Mouse (Mus musculus): ENCODE measurements at regions not wholly inside any gene's neighbourhood (a gene's known extent, or its start where the extent isn't known, plus 50 kb on each side); places are given as distances from the start of the nearest gene placed in this dataset.

- DNase-seq (ENCODE audit: extremely low spot score) = no peak
Measured at GRCm38 (mm10) chr3:137795754-137796315, 68.5 kb upstream of the H2afz start.

GRCm38 (mm10) chr3:137798769-137799168, 65.5 kb upstream of the H2afz start:
- DNase-seq (ENCODE audit: extremely low spot score) = no peak

GRCm38 (mm10) chr3:137801402-137802020, 62.8 kb upstream of the H2afz start:
- DNase-seq (ENCODE audit: extremely low spot score) = no peak

- no peak for DNase-seq (ENCODE audit: extremely low spot score)
Measured at GRCm38 (mm10) chr3:137807423-137807822, 56.9 kb upstream of the H2afz start.

GRCm38 (mm10) chr3:137807913-137808684, 56.2 kb upstream of the H2afz start:
- DNase-seq (ENCODE audit: extremely low spot score) = no peak

GRCm38 (mm10) chr3:137810123-137810522, 54.2 kb upstream of the H2afz start:
- DNase-seq (ENCODE audit: extremely low spot score) = no peak
